Mouse (Mus musculus) MEL (cell line): ENCODE measurements at regions not wholly inside any gene's neighbourhood (a gene's known extent, or its start where the extent isn't known, plus 50 kb on each side); places are given as distances from the start of the nearest gene placed in this dataset.

Experiments used
- CTCF ChIP-seq, 3 experiments: IDR thresholded peaks in 2 of 3; conservative IDR thresholded peaks in 1 of 3; 2 replicates each; pipeline ENCODE4 v1.5.1; 2011 to 2012; ENCODE audit warnings: low read length in 3 of 3, low read depth in 2 of 3, mild to moderate bottlenecking in 2 of 3, improper control_type of control experiment in 1 of 3, inconsistent platforms in 1 of 3, mixed read lengths in 1 of 3, moderate library complexity in 1 of 3; ENCODE audit not compliant: control insufficient read depth in 1 of 3, insufficient read depth in 1 of 3, poor library complexity in 1 of 3, severe bottlenecking in 1 of 3
- KAT2A ChIP-seq: conservative IDR thresholded peaks from 2 replicates; pipeline ENCODE4 v1.6.1; 2012; ENCODE audit warnings: low read depth, low read length, improper control_type of control experiment, inconsistent platforms
- MYC ChIP-seq: IDR thresholded peaks from 2 replicates; pipeline ENCODE4 v1.6.1; 2011; ENCODE audit warnings: low read depth, mild to moderate bottlenecking, low read length, improper control_type of control experiment, moderate library complexity
- POLR2A ChIP-seq, 2 experiments: IDR thresholded peaks; 2 replicates each; pipeline ENCODE4 v1.6.1; 2011 to 2012; ENCODE audit warnings: low read length in 2 of 2, mild to moderate bottlenecking in 2 of 2, control low read depth in 1 of 2, improper control_type of control experiment in 1 of 2, low read depth in 1 of 2, moderate library complexity in 1 of 2; ENCODE audit not compliant: control insufficient read depth in 1 of 2, insufficient read depth in 1 of 2, poor library complexity in 1 of 2
- TAL1 ChIP-seq: IDR thresholded peaks from 2 replicates; pipeline ENCODE4 v1.6.1; 2012; ENCODE audit warnings: mild to moderate bottlenecking, inconsistent platforms, low read length, moderate library complexity, mixed read lengths

GRCm38 (mm10) chr11:84671585-84671984, 146.2 kb upstream of the Lhx1 start:
- no peak for TF ChIP-seq TAL1
- TF ChIP-seq KAT2A: no peak
- no peak for TF ChIP-seq CTCF (IDR thresholded peaks at IDR 0.05 in 2 of 3, conservative IDR thresholded peaks at IDR 0.05 in 1 of 3; ENCODE audit: control insufficient read depth in 1 of 3, insufficient read depth in 1 of 3, low read depth in 2 of 3, low read length in 3 of 3, poor library complexity in 1 of 3, severe bottlenecking in 1 of 3)
- no peak for TF ChIP-seq POLR2A (IDR thresholded peaks at IDR 0.05; ENCODE audit: control insufficient read depth in 1 of 2, insufficient read depth in 1 of 2, low read depth in 1 of 2, low read length in 2 of 2, poor library complexity in 1 of 2)
- no peak for TF ChIP-seq MYC
